Mouse (Mus musculus): Measurements from ENCODE around the gene Cic. TPM values are rescaled to one million over a fixed set of nuclear protein-coding genes. Genes with fewer than 3 reads are reported as not detected.

Cic gene
- polyA plus RNA-seq, 1 experiment, result 124 TPM

DNA sequence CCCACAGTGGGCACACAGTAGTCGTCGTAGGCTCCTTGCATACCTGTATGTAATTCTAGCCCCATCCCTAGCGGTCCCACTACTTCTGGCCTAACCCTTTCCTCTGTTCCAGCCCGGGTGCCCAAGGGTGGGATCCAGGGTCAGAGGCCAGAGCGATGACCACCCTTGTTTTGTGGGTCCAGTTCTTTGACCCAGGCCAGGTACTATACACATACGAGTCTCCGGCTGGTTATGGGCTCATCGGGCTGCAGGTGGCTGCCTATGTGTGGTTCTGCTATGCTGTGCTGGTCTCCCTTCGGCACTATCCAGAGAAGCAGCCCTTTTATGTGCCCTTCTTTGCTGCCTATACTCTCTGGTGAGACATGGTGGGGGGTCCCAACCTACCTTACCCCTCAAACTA is 41.9 kb downstream of the Cic start:
- Histone ChIP-seq H3K27ac (ENCODE audit: insufficient read depth, low read length) (no peak overlapping the region), H3K4me1 (ENCODE audit: control insufficient read depth, insufficient read depth, low read length) (peaks cover 20% of the 10 kb centered on the region), H3K27me3 (ENCODE audit: control insufficient read depth, insufficient read depth, low read length) (no peaks in the 10 kb centered on the region), H3K4me3 (replicated peaks; ENCODE audit: insufficient read depth, low read depth, low read length) (no peak overlapping the region)
- TF ChIP-seq POLR2A (IDR thresholded peaks at IDR 0.05; ENCODE audit: borderline replicate concordance, insufficient read depth, low read length), result no peak
- no peak for TF ChIP-seq CTCF (IDR thresholded peaks at IDR 0.05; ENCODE audit: borderline replicate concordance, insufficient read depth, low read depth, low read length)
- WGBS, result 91% methylated on average over 9 of the region's 9 CpGs
- no peak for DNase-seq

DNA sequence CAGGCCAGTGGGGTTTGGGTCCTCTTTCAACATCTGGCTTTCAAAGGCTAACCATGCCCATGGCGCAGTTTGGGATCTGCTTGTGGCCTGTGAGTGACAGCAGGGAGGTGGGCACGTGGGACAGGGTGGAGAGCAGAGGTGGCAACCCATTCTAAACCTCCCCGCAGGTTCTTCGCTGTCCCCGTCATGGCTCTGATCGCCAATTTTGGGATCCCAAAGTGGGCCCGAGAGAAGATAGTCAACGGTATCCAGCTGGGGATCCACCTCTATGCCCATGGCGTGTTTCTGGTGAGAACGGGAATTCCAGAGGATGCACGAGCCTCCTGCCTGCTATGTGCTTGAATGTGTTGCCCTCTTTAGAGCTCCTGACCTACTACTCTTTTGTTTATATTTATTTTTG is 43.7 kb downstream of the Cic start:
- DNase-seq, result no peak
- no peak overlapping the region for H3K4me3 ChIP-seq (replicated peaks; ENCODE audit: insufficient read depth, low read depth, low read length)
- TF ChIP-seq POLR2A (IDR thresholded peaks at IDR 0.05; ENCODE audit: borderline replicate concordance, insufficient read depth, low read length) (no peak), CTCF (IDR thresholded peaks at IDR 0.05; ENCODE audit: borderline replicate concordance, insufficient read depth, low read depth, low read length) (no peak)
- whole genome bisulfite sequencing, result 83% methylated on average over 11 of the region's 11 CpGs
- H3K27ac ChIP-seq (ENCODE audit: insufficient read depth, low read length), result no peak overlapping the region
- peaks cover 17% of the 10 kb centered on the region for H3K4me1 ChIP-seq (ENCODE audit: control insufficient read depth, insufficient read depth, low read length)
- H3K27me3 ChIP-seq (ENCODE audit: control insufficient read depth, insufficient read depth, low read length), result no peaks in the 10 kb centered on the region

- Histone ChIP-seq H3K4me1 (ENCODE audit: control insufficient read depth, insufficient read depth, low read length) (peaks cover 8% of the 10 kb centered on the region), H3K27ac (ENCODE audit: insufficient read depth, low read length) (no peak overlapping the region), H3K4me3 (replicated peaks; ENCODE audit: insufficient read depth, low read depth, low read length) (no peak overlapping the region), H3K27me3 (ENCODE audit: control insufficient read depth, insufficient read depth, low read length) (no peaks in the 10 kb centered on the region)
- no peak for DNase-seq
- 32% methylated on average over 7 of the region's 7 CpGs for WGBS
- no peak for TF ChIP-seq POLR2A (IDR thresholded peaks at IDR 0.05; ENCODE audit: borderline replicate concordance, insufficient read depth, low read length)
- TF ChIP-seq CTCF (IDR thresholded peaks at IDR 0.05; ENCODE audit: borderline replicate concordance, insufficient read depth, low read depth, low read length), result no peak
Observed at GRCm38 (mm10) chr7:25313325-25313724, 45.8 kb downstream of the Cic start.

GRCm38 (mm10) chr7:25314606-25315305 is 47.3 kb downstream of the Cic start:
- TF ChIP-seq CTCF (IDR thresholded peaks at IDR 0.05; ENCODE audit: borderline replicate concordance, insufficient read depth, low read depth, low read length), result no peak
- TF ChIP-seq POLR2A (IDR thresholded peaks at IDR 0.05; ENCODE audit: borderline replicate concordance, insufficient read depth, low read length), result no peak
- Histone ChIP-seq H3K27me3 (ENCODE audit: control insufficient read depth, insufficient read depth, low read length) (no peaks in the 10 kb centered on the region), H3K27ac (ENCODE audit: insufficient read depth, low read length) (no peak overlapping the region), H3K4me3 (replicated peaks; ENCODE audit: insufficient read depth, low read depth, low read length) (no peak overlapping the region), H3K4me1 (ENCODE audit: control insufficient read depth, insufficient read depth, low read length) (peaks cover 3% of the 10 kb centered on the region; the same call in 1 of the 2 replicates)
- DNase-seq, result no peak
- 42% methylated on average over 50 of the region's 51 CpGs for WGBS

GRCm38 (mm10) chr7:25315306-25316041 is 48.0 kb downstream of the Cic start:
- H3K4me1 ChIP-seq (ENCODE audit: control insufficient read depth, insufficient read depth, low read length), result peaks cover 3% of the 10 kb centered on the region; the same call in 1 of the 2 replicates
- H3K27me3 ChIP-seq (ENCODE audit: control insufficient read depth, insufficient read depth, low read length), result no peaks in the 10 kb centered on the region
- H3K4me3 ChIP-seq (replicated peaks; ENCODE audit: insufficient read depth, low read depth, low read length), result no peak overlapping the region
- 18% methylated on average over 69 of the region's 69 CpGs for WGBS
- H3K27ac ChIP-seq (ENCODE audit: insufficient read depth, low read length), result 0 out of 2 replicates have a peak overlapping the region, but pooled peaks have one; percentile 13
- TF ChIP-seq CTCF (IDR thresholded peaks at IDR 0.05; ENCODE audit: borderline replicate concordance, insufficient read depth, low read depth, low read length), result no peak
- TF ChIP-seq POLR2A (IDR thresholded peaks at IDR 0.05; ENCODE audit: borderline replicate concordance, insufficient read depth, low read length), result no peak
- peak; percentile 54 to 58 for DNase-seq

GRCm38 (mm10) chr7:25316532-25317445 is 49.3 kb downstream of the Cic start, which contains the start of gene Megf8:
Gene Megf8, plus strand, starts transcription at chr7:25317164.
- H3K4me3 ChIP-seq (replicated peaks; ENCODE audit: insufficient read depth, low read depth, low read length), result peak within 1 kb of the TSS; percentile 84
- H3K4me1 ChIP-seq (ENCODE audit: control insufficient read depth, insufficient read depth, low read length), result peaks cover 3% of the 10 kb centered on the region; the same call in 1 of the 2 replicates
- DNase-seq, result peak; percentile 97 to 99
- no peaks in the 10 kb centered on the region for H3K27me3 ChIP-seq (ENCODE audit: control insufficient read depth, insufficient read depth, low read length)
- WGBS, result under 1% methylated on average over 51 of the region's 52 CpGs
- peak within 1 kb of the TSS; percentile 82 for H3K27ac ChIP-seq (ENCODE audit: insufficient read depth, low read length)
- TF ChIP-seq CTCF (IDR thresholded peaks at IDR 0.05; ENCODE audit: borderline replicate concordance, insufficient read depth, low read depth, low read length) (peak; percentile 78), POLR2A (IDR thresholded peaks at IDR 0.05; ENCODE audit: borderline replicate concordance, insufficient read depth, low read length) (peak; percentile 48; the same call in 1 of the 2 replicates)

- peaks cover 3% of the 10 kb centered on the region; the same call in 1 of the 2 replicates for H3K4me1 ChIP-seq (ENCODE audit: control insufficient read depth, insufficient read depth, low read length)
- TF ChIP-seq POLR2A (IDR thresholded peaks at IDR 0.05; ENCODE audit: borderline replicate concordance, insufficient read depth, low read length) (no peak), CTCF (IDR thresholded peaks at IDR 0.05; ENCODE audit: borderline replicate concordance, insufficient read depth, low read depth, low read length) (no peak)
- H3K27ac ChIP-seq (ENCODE audit: insufficient read depth, low read length), result peak overlapping the region; percentile 82
- H3K27me3 ChIP-seq (ENCODE audit: control insufficient read depth, insufficient read depth, low read length), result no peaks in the 10 kb centered on the region
- peak overlapping the region; percentile 84 for H3K4me3 ChIP-seq (replicated peaks; ENCODE audit: insufficient read depth, low read depth, low read length)
- 5% methylated on average over 21 of the region's 21 CpGs for WGBS
- peak; percentile 67 to 71 for DNase-seq
Observed at GRCm38 (mm10) chr7:25317446-25317999, 50.0 kb downstream of the Cic start.

Measured in cerebellum, adult 2 months (tissue).